Mouse (Mus musculus): Measurements from ENCODE around the gene Ubtd2.

The Ubtd2 gene

DNA sequence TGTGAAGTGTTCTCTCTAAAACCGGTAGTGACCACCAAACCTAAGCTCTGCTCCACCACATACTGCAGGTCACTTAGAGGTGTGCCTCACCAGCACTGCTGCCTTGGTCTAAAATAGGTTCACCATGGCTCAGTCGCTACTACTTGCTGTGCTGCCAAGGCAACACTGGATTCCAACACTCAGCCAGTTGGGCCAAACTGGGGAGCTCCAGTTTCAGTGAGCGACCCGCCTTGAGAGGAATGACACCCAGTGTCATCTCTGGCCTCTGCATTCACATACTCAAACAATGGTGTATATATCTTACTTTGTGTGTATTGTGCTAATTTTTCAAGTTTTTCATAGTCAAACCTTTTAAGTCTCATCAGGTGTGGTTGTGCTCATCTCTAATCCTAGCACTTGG lies 63.6 kb downstream of the Ubtd2 start:
- no peak for DNase-seq (ENCODE audit: low spot score in 2 of 2)

DNA sequence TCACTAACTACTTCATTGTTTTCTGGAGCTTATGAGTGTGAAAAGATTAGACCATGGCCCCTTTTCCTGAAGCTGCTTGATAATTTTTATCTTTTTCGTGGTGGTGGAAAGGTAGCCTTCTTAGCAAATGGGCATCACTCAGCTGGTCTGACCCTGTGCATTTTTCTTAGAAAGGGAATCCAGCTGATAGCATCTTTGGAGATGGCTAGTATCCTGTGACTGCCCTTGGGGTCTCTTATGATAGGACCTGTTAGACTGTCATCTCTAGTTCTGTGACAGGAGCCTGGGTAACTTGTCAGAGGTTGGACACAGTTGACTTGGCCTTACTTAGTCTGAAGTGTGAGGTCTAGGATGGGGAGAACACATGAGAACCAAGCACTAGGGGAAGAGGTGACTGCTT lies 64.2 kb downstream of the Ubtd2 start:
- no peak for DNase-seq (ENCODE audit: low spot score in 2 of 2)

DNA sequence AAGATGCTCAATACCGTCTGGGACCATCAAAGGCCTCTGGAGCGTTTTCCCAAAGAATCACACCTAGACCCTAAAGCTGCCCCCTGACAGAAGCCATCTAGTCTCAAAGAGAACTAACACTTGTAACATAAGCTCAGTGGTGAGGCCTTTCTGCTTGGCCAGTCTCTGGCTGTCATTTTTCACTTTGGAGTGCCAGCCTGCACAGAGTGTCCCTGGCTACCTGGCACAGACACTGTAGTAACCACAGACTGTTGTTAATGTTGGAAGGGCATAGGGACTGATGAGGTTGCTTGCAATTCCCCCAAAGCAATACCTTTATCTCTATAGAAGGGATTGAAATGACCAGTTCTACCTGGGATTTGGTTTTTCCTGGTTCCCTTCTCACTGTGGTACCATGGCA lies 66.1 kb downstream of the Ubtd2 start:
- DNase-seq (ENCODE audit: low spot score in 2 of 2): no peak

GRCm38 (mm10) chr11:32524122-32524920 lies 69.2 kb downstream of the Ubtd2 start:
- no peak for DNase-seq (ENCODE audit: low spot score in 2 of 2)

- DNase-seq (ENCODE audit: low spot score in 2 of 2): no peak
These were observed 71.8 kb downstream of the Ubtd2 start for GRCm38 (mm10) chr11:32527006-32527405.

- DNase-seq (ENCODE audit: low spot score in 2 of 2): no peak
These were observed 75.0 kb downstream of the Ubtd2 start for GRCm38 (mm10) chr11:32530151-32530550.

DNA sequence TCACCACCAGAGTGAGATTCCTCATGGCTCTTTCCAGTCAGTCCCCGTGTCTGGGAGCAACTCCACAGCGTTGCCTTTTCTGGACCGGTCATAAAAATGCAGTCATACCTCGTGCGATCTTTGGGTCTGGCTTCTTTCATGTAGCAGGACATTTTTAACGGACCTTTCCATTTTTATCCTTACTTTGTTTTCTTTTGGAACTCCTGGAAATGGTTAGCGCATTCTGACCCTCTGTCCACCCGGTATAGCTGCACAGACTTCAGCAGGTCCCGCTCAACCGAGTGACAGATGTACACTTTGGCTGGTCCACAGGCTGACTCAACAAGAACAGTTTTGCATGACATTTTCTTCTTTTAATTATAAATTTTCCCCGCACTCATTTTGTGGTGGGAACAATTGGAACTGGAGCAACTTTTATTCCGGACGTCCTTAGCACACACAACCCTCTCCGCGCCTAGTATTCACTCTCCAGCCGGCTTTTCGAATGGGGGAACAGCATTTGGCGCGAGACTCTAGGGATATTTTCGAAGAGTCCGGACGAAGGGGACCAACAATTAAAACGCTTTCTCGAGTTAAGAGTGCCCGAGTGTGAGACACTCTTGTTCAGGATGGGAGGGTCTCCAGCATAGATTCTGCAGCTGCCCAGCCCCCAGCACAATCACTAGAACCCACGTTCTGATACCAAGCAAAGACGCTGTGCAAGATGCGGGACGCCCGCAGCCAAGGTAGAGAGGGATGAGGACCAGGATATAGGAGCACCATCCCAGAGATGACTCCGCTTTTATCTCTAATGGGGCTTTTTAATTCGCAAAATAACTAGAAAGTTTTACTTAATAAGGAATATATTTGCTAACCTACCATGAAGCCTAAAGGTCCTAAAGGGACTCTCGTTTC lies 76.9 kb downstream of the Ubtd2 start, which contains the start of gene Efcab9:
Gene Efcab9, minus strand, starts transcription at position 211 of the 894 bp plus-strand sequence.
- no peak for DNase-seq (ENCODE audit: low spot score in 2 of 2)

GRCm38 (mm10) chr11:32532765-32533481 lies 77.8 kb downstream of the Ubtd2 start, which contains the start of gene Stk10:
Gene Stk10 (plus strand): TSS chr11:32533305.
- DNase-seq (ENCODE audit: low spot score in 2 of 2): peak; percentile 83 to 90

DNA sequence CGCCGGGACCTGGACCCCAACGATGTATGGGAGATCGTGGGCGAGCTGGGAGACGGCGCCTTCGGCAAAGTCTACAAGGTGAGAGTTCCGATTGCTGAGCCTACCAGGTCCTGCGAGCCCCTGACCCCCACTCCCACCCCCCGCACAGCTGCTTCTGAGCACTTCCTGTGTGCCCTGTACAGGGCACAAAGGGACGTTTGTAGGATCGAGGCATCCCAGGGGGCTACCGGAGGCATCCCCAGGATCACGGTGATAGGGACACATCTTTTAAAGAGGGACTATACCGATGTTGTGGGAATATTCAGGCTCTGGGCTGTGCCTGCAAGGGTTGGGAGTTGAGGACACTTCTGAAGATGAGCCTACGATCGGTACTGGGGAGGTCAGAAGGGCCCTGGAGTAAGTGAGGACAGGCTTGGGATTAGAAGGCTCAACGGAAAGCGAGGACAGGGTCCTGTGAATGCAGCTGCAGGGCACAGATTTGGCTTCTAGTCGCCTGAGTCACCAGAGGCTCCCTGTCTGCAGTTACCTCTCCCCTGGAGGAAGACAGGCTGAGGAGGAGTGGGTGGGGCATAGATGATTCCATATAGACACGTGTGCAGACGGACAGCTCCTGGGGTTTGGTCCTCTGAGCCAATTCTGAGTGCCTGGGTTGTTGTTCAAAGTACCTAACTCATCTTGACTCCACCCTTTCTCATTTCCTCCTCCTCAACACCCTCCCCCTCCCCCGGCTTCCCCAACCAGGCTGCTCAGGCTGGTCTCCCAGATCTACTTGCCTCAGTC lies 78.5 kb downstream of the Ubtd2 start:
- no peak for DNase-seq (ENCODE audit: low spot score in 2 of 2)

DNA sequence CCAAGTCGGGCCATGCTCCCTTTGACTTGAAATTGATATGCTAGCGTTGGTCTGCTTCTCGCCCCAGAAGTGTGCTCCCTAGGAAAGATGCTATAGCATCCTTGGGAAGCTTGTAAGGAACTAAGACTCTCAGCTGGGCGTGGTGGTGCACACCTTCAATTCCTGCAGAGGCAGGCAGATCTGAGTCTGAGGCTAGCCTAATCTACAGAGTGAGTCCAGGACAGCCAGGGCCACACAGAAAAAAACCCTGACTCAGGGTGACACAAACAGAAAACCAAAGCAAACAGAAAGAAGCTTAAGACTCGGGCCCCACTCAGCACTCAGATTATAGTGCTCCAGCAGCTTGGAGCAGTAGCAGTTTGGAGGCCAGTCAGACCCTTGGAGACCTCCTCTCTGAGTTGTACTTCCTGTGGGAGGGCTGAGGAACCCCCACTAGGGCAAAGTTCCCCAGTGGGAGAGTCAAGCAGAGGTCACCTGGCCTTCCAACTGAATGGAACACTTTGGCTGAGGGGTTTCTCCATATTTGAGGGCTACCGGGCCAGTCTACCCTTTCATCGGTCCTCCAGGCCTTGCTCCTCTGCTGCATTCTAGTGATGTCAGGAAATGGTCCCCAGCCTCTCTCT lies 79.4 kb downstream of the Ubtd2 start:
- no peak for DNase-seq (ENCODE audit: low spot score in 2 of 2)

GRCm38 (mm10) chr11:32535646-32536045 lies 80.5 kb downstream of the Ubtd2 start:
- no peak for DNase-seq (ENCODE audit: low spot score in 2 of 2)

DNA sequence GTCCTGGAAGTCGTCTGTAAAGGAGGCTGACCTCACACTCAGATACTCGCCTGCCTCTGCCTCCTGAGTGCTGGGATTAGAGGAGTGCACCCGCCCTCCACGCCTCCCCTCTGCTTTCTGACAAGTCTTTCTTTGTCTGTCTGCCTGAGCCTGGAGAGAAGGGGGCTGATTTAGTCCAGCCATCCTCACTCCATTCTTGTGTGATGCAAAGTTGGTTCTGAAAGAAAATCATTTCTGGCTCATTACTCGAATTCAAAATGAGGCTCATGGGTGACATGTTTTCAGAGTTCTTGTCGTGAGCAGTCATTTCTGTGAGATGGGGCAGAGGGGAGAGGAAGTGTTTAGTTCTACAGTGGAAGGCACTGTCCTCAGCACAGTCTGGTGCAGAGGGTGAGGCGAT lies 81.8 kb downstream of the Ubtd2 start:
- no peak for DNase-seq (ENCODE audit: low spot score in 2 of 2)

- no peak for DNase-seq (ENCODE audit: low spot score in 2 of 2)
These were observed 83.3 kb downstream of the Ubtd2 start for GRCm38 (mm10) chr11:32538435-32538834.

DNA sequence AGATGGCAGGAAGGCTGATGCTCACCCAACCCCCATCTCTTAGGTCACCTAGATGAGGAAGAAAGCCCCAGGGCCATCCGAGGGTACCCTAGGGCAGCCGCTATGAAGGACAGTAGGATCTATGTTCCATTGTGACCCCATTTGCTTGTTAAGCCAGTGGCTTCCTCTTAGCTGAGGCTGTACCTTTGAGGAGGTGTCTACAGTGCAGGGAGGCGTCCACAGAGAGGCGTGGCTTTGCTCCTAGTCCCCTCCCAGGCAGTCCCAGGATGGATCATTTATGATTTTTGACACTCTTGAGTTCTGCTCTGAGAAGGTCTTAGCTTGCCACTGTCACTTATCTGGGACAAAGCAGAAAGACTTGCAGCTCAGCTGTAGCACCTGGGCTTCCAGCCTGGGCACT lies 83.7 kb downstream of the Ubtd2 start:
- no peak for DNase-seq (ENCODE audit: low spot score in 2 of 2)

- no peak for DNase-seq (ENCODE audit: low spot score in 2 of 2)
These were observed 84.5 kb downstream of the Ubtd2 start for GRCm38 (mm10) chr11:32539717-32540116.

- DNase-seq (ENCODE audit: low spot score in 2 of 2): no peak
These were observed 85.3 kb downstream of the Ubtd2 start for GRCm38 (mm10) chr11:32540463-32540862.

GRCm38 (mm10) chr11:32542181-32542580 lies 87.0 kb downstream of the Ubtd2 start:
- DNase-seq (ENCODE audit: low spot score in 2 of 2): no peak

DNA sequence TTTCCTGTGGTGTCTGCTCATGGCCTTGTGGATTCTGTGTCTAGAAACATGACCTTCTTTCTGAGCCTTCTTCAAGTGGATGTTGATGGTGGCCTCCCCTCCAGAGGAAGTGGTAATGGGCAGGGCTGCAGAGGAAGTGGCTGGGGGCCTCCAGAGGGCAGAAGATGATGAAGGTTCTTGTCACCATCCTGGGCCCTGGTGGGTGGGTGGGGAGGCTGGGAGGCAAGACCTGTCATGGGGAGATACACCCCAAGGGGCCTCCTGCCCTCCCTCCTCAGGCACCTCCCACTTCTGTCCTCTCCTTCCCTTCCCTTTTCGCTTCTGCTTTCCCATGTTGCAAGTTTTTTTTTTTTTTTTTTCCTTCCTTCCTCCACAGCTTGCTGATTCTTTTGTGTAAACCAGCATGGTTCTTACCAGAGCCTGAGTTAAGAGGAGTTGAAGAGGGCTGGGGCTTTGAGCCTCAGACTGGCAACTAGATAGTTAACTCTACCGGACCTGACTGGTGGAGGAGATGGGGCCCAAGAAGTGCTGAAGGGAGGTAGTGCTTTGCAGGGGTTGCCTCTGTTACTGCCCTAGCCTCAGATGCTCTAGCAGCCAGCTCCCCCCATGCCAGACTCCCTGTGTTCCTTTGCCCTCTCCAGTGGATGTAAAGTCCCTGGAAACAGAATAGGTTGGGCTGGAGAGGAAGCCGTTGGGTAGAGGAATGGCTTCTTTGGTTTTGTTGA lies 87.7 kb downstream of the Ubtd2 start:
- DNase-seq (ENCODE audit: low spot score in 2 of 2): no peak

DNA sequence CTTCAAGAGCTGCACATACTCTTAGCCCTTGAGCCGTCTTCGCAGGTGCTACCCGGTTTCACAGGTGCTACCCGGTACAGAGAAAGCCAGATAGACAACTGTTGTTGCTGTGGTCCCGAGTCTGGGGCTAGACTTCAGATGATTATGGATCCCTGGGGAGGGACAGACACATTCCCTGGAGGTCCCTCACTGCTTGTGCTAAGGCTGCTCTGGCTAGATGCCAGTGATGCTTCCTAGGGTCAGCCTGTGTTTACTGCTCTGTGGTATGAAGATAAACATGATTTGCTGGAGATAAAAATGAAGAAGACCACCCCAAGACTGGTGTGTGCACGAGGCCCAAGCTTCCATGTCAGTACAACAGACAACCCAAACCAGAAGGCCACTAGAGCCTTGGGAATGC lies 88.9 kb downstream of the Ubtd2 start:
- DNase-seq (ENCODE audit: low spot score in 2 of 2): no peak

DNA sequence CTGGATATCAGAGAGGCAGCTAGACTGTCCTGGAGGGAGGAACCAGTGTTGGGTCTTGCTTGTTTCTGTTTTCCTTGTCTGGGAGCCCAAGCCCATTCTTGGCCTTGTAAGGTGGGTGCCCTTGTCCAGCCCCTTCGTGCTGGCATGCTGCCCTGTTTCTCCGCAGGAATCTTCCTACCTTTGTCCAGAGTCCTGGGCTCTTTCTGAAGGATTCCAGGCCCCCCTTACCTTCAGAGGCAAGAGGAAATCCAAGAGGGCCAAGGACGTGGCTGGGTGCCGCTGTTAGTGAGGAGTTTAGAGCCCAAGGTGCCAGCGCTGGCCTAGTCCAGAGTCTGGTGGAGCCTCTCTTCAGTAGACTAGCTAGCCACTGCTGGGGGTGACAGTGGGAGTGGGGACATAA lies 89.3 kb downstream of the Ubtd2 start:
- DNase-seq (ENCODE audit: low spot score in 2 of 2): no peak
